Mouse (Mus musculus): ENCODE data around the gene Galnt17.
A peak's percentile ranks its signal among the peaks of the same experiment; 100 is the strongest.

DNA sequence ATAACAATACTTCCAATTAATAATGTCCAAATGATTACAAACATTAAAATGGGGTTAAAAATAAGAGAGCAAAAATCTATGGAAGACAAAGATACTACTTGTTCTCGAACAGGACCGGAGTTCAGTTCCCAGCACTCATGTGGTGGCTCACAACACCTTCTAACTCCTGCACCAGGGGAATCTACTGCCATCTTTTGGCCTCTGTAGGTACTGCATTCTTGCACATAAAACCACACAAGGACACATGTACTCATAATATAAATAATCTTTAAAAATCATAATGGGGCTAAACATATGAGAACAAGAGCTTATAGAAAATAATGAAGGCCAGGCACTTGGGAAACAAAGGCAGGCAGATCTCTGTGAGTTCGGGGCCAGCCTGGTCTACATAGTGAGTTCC, 330.3 kb downstream of the Galnt17 start:
- TF ChIP-seq CTCF (IDR thresholded peaks at IDR 0.05; ENCODE audit: low read depth), result peak; percentile 8; the same call in 1 of the 2 replicates
- TF ChIP-seq EP300 (IDR thresholded peaks at IDR 0.05; ENCODE audit: low read depth), result no peak

All from liver, postnatal 0 days (tissue).